Mouse (Mus musculus) layer of hippocampus, postnatal 10 days (tissue): ENCODE results near the gene Rps27. TPM values are rescaled to one million over a fixed set of nuclear protein-coding genes. Genes with fewer than 3 reads are reported as not detected.

Experiments used
- DNase-seq, 2 experiments: peaks; one replicate each; pipeline ENCODE4 v3.0.0; 2021; ENCODE audit warnings: low spot score in 2 of 2
- total RNA-seq, 2 experiments: library from RNA; stranded (reverse); gene quantifications; 2 replicates each; pipeline ENCODE4 v1.2.3; 2021

The Rps27 gene
- total RNA-seq, 2 experiments from 2014 or later: 800 to 858 TPM

GRCm38 (mm10) chr3:90190859-90191510, 22.5 kb downstream of the Rps27 start:
- no peak for DNase-seq

DNA sequence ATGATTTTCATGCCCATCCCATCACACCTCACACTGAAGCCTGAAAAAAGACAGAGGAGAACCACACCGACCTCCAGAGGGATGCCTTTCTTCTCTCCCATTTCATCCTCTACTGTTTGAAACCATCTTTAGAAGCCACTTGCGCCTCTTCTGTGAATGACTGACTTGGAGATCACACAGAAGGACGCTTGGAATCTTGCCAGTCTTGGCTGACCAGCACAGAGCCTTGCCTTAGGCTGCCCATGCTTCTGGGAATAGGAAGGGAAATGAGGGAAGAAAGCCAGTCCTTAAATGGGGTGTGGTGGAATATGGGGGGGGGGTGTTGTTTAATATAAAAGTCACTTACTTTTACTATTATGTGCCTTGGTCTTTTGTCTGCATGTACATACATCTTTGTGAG, 29.9 kb downstream of the Rps27 start:
- no peak for DNase-seq

GRCm38 (mm10) chr3:90179566-90179965, 33.9 kb downstream of the Rps27 start:
- no peak for DNase-seq

Other genes starting within 250 kb of the Rps27 start
- gene Hax1, start 214.9 kb downstream of the Rps27 start, total RNA-seq: 10 to 100 TPM; 60.7 to 67.3 TPM
- 10 to 100 TPM; 83.5 to 91.6 TPM for gene 4933434E20Rik, start 162.0 kb downstream of the Rps27 start, total RNA-seq
- gene Ubap2l, start 161.0 kb downstream of the Rps27 start, total RNA-seq: 100 to 1,000 TPM; 146 to 188 TPM
- gene Tpm3, start 141.0 kb downstream of the Rps27 start, total RNA-seq: 100 to 1,000 TPM; 245 to 256 TPM
- gene Nup210l, start 109.5 kb downstream of the Rps27 start, total RNA-seq: under 1 TPM; 0.36 to 0.50 TPM
- gene Rab13, start within 50 bp of the Rps27 start, total RNA-seq: 10 to 100 TPM; 10.3 to 10.8 TPM
- 10 to 100 TPM; 50.2 to 59.4 TPM for gene Jtb, start 17.9 kb upstream of the Rps27 start, total RNA-seq
- not detected for gene Creb3l4, start 29.9 kb upstream of the Rps27 start, total RNA-seq
- gene Slc39a1, start 34.5 kb upstream of the Rps27 start, total RNA-seq: 10 to 100 TPM; 48.6 to 52.3 TPM
- 10 to 100 TPM; 29.8 to 34.6 TPM for gene Crtc2, start 40.5 kb upstream of the Rps27 start, total RNA-seq
- 10 to 100 TPM; 23.1 to 28.8 TPM for gene Dennd4b, start 51.5 kb upstream of the Rps27 start, total RNA-seq
- gene Gatad2b, start 79.5 kb upstream of the Rps27 start, total RNA-seq: 10 to 100 TPM; 79.6 to 94.1 TPM
- 10 to 100 TPM; 18.6 to 21.5 TPM for gene Slc27a3, start 176.3 kb upstream of the Rps27 start, total RNA-seq
- gene Ints3, start 220.0 kb upstream of the Rps27 start, total RNA-seq: 10 to 100 TPM; 59.6 to 61.2 TPM